Mouse (Mus musculus) embryonic facial prominence, embryonic 13.5 days (tissue): Measurements from ENCODE around the gene Phactr4. TPM values are rescaled to one million over a fixed set of nuclear protein-coding genes. Genes with fewer than 3 reads are reported as not detected.
A peak's percentile ranks its signal among the peaks of the same experiment; 100 is the strongest.

Experiments
- ATAC-seq: fragments of 200-750 bp; cut with Nextera tagmentation; 2 replicates; pipeline ENCODE4 v1.8.0; 2017; ENCODE audit warnings: low read depth; ENCODE audit not compliant: insufficient number of reproducible peaks, insufficient read depth, low FRiP score, low TSS enrichment
- H3K27ac ChIP-seq: fragments of 300-500 bp; sonication (generic); 2 replicates; pipeline ENCODE4 v1.5.1; 2015; ENCODE audit warnings: moderate library complexity, mild to moderate bottlenecking, inconsistent platforms
- H3K27me3 ChIP-seq: fragments of 300-500 bp; sonication (generic); 2 replicates; pipeline ENCODE4 v1.6.1; 2015; ENCODE audit warnings: mild to moderate bottlenecking, inconsistent platforms
- H3K36me3 ChIP-seq: fragments of 300-500 bp; sonication (generic); 2 replicates; pipeline ENCODE4 v1.6.1; 2015; ENCODE audit warnings: mild to moderate bottlenecking, inconsistent platforms
- H3K4me1 ChIP-seq: fragments of 300-500 bp; sonication (generic); 2 replicates; pipeline ENCODE4 v1.6.1; 2015; ENCODE audit warnings: inconsistent platforms
- H3K4me2 ChIP-seq: fragments of 300-500 bp; sonication (generic); 2 replicates; pipeline ENCODE4 v1.6.1; 2015; ENCODE audit warnings: moderate library complexity, mild to moderate bottlenecking, inconsistent platforms
- H3K4me3 ChIP-seq: fragments of 300-500 bp; sonication (generic); 2 replicates; pipeline ENCODE4 v1.5.1; 2015; ENCODE audit warnings: mild to moderate bottlenecking, inconsistent platforms
- H3K9ac ChIP-seq: fragments of 300-500 bp; sonication (generic); 2 replicates; pipeline ENCODE4 v1.6.1; 2015; ENCODE audit warnings: mild to moderate bottlenecking, inconsistent platforms
- H3K9me3 ChIP-seq: fragments of 300-500 bp; sonication (generic); 2 replicates; pipeline ENCODE4 v1.6.1; 2016; ENCODE audit warnings: inconsistent platforms
- WGBS: fragments of 180-500 bp; shearing (Covaris S2); methylation state at CpG from one replicate; pipeline ENCODE4 v1.1.7; 2015; ENCODE audit warnings: mixed read lengths; 5-methylcytosine and 5-hydroxymethylcytosine counted together
- polyA plus RNA-seq: library from polyadenylated mRNA; unstranded; fragments of >200 nt; fragmentation: Nextera tagmentation; extraction: Ambion mirVana; gene quantifications from 2 replicates; pipeline ENCODE4 v1.2.1, GENCODE M21; 2015

Phactr4 gene
- polyA plus RNA-seq, 1 experiment from 2014 or later: 22.7 TPM

- no peaks in the 10 kb centered on the region for H3K27me3 ChIP-seq
- peak overlapping the region; percentile 5; the same call in 1 of the 2 replicates for H3K27ac ChIP-seq
- no peak for ATAC-seq
- no peak overlapping the region for H3K4me3 ChIP-seq
- no peak overlapping the region for H3K9ac ChIP-seq
- no peak overlapping the region for H3K4me2 ChIP-seq
- no peaks in the 10 kb centered on the region for H3K9me3 ChIP-seq
- peaks cover 87% of the 10 kb centered on the region for H3K36me3 ChIP-seq
- WGBS: 54% methylated on average over 13 of the region's 13 CpGs
- no peaks in the 10 kb centered on the region for H3K4me1 ChIP-seq
These were observed 56.7 kb downstream of the Phactr4 start for GRCm38 (mm10) chr4:132365450-132366060.

GRCm38 (mm10) chr4:132363487-132363886 is 58.8 kb downstream of the Phactr4 start:
- WGBS: 96% methylated on average over 11 of the region's 11 CpGs
- H3K9ac ChIP-seq: no peak overlapping the region
- H3K4me2 ChIP-seq: no peak overlapping the region
- H3K9me3 ChIP-seq: no peaks in the 10 kb centered on the region
- H3K4me1 ChIP-seq: no peaks in the 10 kb centered on the region
- no peak overlapping the region for H3K27ac ChIP-seq
- H3K27me3 ChIP-seq: no peaks in the 10 kb centered on the region
- peaks cover 86% of the 10 kb centered on the region for H3K36me3 ChIP-seq
- no peak overlapping the region for H3K4me3 ChIP-seq
- ATAC-seq: no peak

DNA sequence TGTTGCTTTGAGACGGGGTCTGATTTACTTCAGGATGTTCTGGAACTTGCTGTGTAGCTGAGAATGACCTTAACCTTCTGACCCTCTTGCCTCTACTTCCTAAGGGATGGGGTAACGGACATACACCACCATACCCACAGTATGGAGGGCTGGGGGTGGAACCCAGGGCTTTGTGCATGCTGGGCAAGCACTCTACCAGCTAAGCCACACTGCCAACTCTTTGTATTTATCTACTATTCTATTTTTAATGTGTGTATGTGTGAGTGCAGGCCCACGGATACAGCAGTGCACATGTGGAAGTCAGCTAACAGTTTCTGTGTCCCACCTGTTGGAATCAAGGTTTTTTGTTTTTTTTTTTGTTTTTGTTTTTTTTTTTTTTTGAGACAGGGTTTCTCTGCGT is 62.8 kb downstream of the Phactr4 start:
- ATAC-seq: no peak
- Histone ChIP-seq H3K9ac (no peak overlapping the region), H3K4me1 (no peaks in the 10 kb centered on the region), H3K27me3 (no peaks in the 10 kb centered on the region), H3K27ac (no peak overlapping the region), H3K4me3 (no peak overlapping the region), H3K9me3 (no peaks in the 10 kb centered on the region), H3K4me2 (no peak overlapping the region), H3K36me3 (peaks cover 70% of the 10 kb centered on the region)
- WGBS: 91% methylated on average over 4 of the region's 4 CpGs

DNA sequence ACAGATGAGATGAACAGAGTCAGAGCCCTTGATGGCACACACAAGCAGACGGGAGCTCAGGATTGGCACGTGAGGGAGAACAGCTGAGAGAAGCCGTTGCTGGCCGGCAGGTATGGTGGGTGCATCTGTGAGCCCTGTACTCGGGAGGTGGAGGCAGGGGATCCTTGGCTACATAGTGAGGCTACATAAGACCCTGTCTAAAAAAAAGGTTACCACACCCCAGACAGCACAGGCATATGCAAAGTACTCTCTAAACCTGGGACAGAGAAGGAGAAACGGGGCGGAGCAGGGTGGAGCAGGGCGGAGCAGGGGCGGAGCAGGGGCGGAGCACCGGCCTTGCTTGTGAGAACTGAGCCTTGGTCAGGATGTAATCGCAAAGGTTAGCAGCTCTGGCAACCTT is 66.1 kb downstream of the Phactr4 start:
- no peak overlapping the region for H3K27ac ChIP-seq
- H3K36me3 ChIP-seq: peaks cover 53% of the 10 kb centered on the region
- ATAC-seq: no peak
- 39% methylated on average over 12 of the region's 12 CpGs for WGBS
- peaks cover 14% of the 10 kb centered on the region for H3K4me1 ChIP-seq
- H3K9ac ChIP-seq: no peak overlapping the region
- H3K27me3 ChIP-seq: no peaks in the 10 kb centered on the region
- H3K4me2 ChIP-seq: no peak overlapping the region
- no peaks in the 10 kb centered on the region for H3K9me3 ChIP-seq
- no peak overlapping the region for H3K4me3 ChIP-seq

GRCm38 (mm10) chr4:132355403-132355802 is 66.9 kb downstream of the Phactr4 start:
- H3K4me2 ChIP-seq: no peak overlapping the region
- WGBS: 87% methylated on average over 3 of the region's 3 CpGs

DNA sequence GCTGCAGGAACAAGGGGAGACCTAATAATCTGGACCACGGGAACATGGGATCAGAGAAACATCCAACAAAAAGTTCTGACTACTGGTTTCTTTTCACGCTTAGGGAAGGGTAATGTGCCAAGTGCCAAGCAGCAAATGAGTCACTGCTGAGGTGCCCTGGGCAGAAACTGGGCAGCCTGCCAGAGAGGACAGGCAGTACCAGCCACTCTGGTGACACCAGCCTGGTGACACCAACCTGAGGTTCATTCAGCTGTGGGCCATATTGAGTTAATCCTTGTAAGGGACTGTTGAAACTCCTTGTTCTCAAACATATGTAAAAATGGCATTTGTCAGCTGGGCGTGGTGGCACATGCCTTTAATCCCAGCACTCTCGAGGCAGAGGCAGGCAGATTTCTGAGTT is 67.7 kb downstream of the Phactr4 start:
- no peak overlapping the region for H3K9ac ChIP-seq
- no peaks in the 10 kb centered on the region for H3K9me3 ChIP-seq
- H3K27ac ChIP-seq: no peak overlapping the region
- H3K4me2 ChIP-seq: no peak overlapping the region
- no peak for ATAC-seq
- H3K4me1 ChIP-seq: peaks cover 17% of the 10 kb centered on the region
- WGBS: 93% methylated on average over 4 of the region's 4 CpGs
- no peaks in the 10 kb centered on the region for H3K27me3 ChIP-seq
- peaks cover 46% of the 10 kb centered on the region for H3K36me3 ChIP-seq
- H3K4me3 ChIP-seq: no peak overlapping the region

More at GRCm38 (mm10) chr4:132355403-132355802, 66.9 kb downstream of the Phactr4 start:
- Histone ChIP-seq H3K9me3 (no peaks in the 10 kb centered on the region), H3K27ac (no peak overlapping the region), H3K36me3 (peaks cover 53% of the 10 kb centered on the region), H3K9ac (no peak overlapping the region), H3K4me1 (peaks cover 17% of the 10 kb centered on the region), H3K4me3 (no peak overlapping the region), H3K27me3 (no peaks in the 10 kb centered on the region)
- no peak for ATAC-seq

GRCm38 (mm10) chr4:132353481-132353885 is 68.8 kb downstream of the Phactr4 start, which contains the start of gene Rcc1:
Gene Rcc1, minus strand, starts transcription at chr4:132353605.
- H3K9ac ChIP-seq: peak within 1 kb of the TSS; percentile 94
- peak within 1 kb of the TSS; percentile 97 for H3K27ac ChIP-seq
- peak; percentile 88 for ATAC-seq
- peak within 1 kb of the TSS; percentile 84 for H3K4me2 ChIP-seq
- peak within 1 kb of the TSS; percentile 82 for H3K4me3 ChIP-seq
- H3K27me3 ChIP-seq: no peaks in the 10 kb centered on the region
- no peaks in the 10 kb centered on the region for H3K9me3 ChIP-seq
- peaks cover 17% of the 10 kb centered on the region for H3K4me1 ChIP-seq
- H3K36me3 ChIP-seq: peaks cover 36% of the 10 kb centered on the region
- WGBS: under 1% methylated on average over 31 of the region's 31 CpGs

DNA sequence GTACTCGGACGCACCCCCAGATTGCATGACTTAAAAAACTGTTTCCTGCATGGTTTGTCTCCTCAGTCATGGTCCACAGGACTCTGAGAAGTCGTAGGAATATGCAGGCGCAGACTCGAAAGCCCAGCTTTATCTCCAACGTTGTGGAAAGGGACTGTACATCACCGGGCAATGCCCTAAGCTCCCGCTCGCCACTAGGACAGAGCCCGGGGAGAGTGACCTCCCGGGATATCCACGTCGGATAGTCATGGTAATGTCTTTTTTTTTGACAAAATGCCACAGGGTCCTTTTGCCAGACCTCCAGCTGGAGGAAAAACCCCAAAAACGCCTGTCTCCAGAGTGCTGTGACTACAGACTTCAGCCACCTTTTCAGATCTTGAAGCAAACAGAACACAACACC is 69.5 kb downstream of the Phactr4 start:
- peak overlapping the region; percentile 94 for H3K9ac ChIP-seq
- peaks cover 17% of the 10 kb centered on the region for H3K4me1 ChIP-seq
- H3K27me3 ChIP-seq: no peaks in the 10 kb centered on the region
- whole genome bisulfite sequencing: under 1% methylated on average over 14 of the region's 14 CpGs
- peak overlapping the region; percentile 82 for H3K4me3 ChIP-seq
- peak overlapping the region; percentile 97 for H3K27ac ChIP-seq
- H3K36me3 ChIP-seq: peaks cover 29% of the 10 kb centered on the region
- no peaks in the 10 kb centered on the region for H3K9me3 ChIP-seq
- peak overlapping the region; percentile 84 for H3K4me2 ChIP-seq
- no peak for ATAC-seq

- peak overlapping the region; percentile 84 for H3K4me2 ChIP-seq
- H3K27me3 ChIP-seq: no peaks in the 10 kb centered on the region
- peaks cover 18% of the 10 kb centered on the region for H3K36me3 ChIP-seq
- H3K9ac ChIP-seq: peak overlapping the region; percentile 94
- peaks cover 17% of the 10 kb centered on the region for H3K4me1 ChIP-seq
- peak overlapping the region; percentile 82 for H3K4me3 ChIP-seq
- WGBS: 44% methylated on average over 1 of the region's 1 CpGs
- ATAC-seq: no peak
- H3K9me3 ChIP-seq: no peaks in the 10 kb centered on the region
- peak overlapping the region; percentile 39; the same call in 1 of the 2 replicates for H3K27ac ChIP-seq
These were observed 70.9 kb downstream of the Phactr4 start for GRCm38 (mm10) chr4:132351401-132351800.

GRCm38 (mm10) chr4:132350854-132351253 is 71.4 kb downstream of the Phactr4 start:
- no peaks in the 10 kb centered on the region for H3K27me3 ChIP-seq
- 62% methylated on average over 3 of the region's 3 CpGs for WGBS
- H3K9me3 ChIP-seq: no peaks in the 10 kb centered on the region
- H3K4me2 ChIP-seq: peak overlapping the region; percentile 84; the same call in 1 of the 2 replicates
- H3K9ac ChIP-seq: peak overlapping the region; percentile 94; the same call in 1 of the 2 replicates
- H3K4me3 ChIP-seq: peak overlapping the region; percentile 82; the same call in 1 of the 2 replicates
- ATAC-seq: no peak
- peak overlapping the region; percentile 39; the same call in 1 of the 2 replicates for H3K27ac ChIP-seq
- H3K4me1 ChIP-seq: peaks cover 17% of the 10 kb centered on the region
- H3K36me3 ChIP-seq: peaks cover 14% of the 10 kb centered on the region

- WGBS: 35% methylated on average over 2 of the region's 2 CpGs
These were observed 72.1 kb downstream of the Phactr4 start for GRCm38 (mm10) chr4:132350123-132350740.

More at GRCm38 (mm10) chr4:132350123-132350740, 72.1 kb downstream of the Phactr4 start:
- Histone ChIP-seq H3K27me3 (no peaks in the 10 kb centered on the region), H3K27ac (0 out of 2 replicates have a peak overlapping the region, but pooled peaks have one; percentile 39), H3K4me2 (no peak overlapping the region), H3K36me3 (peaks cover 14% of the 10 kb centered on the region), H3K4me1 (peaks cover 17% of the 10 kb centered on the region), H3K4me3 (no peak overlapping the region), H3K9me3 (no peaks in the 10 kb centered on the region), H3K9ac (no peak overlapping the region; the same call in 1 of the 2 replicates)
- no peak for ATAC-seq
